Mouse (Mus musculus): Measurements from ENCODE around the gene Anln. TPM values are rescaled to one million over a fixed set of nuclear protein-coding genes. Genes with fewer than 3 reads are reported as not detected.
A peak's percentile ranks its signal among the peaks of the same experiment; 100 is the strongest.

Anln gene
- polyA plus RNA-seq, 1 experiment from 2014 or later: 40.9 TPM

- H3K27ac ChIP-seq (ENCODE audit: low read depth, low read length): no peak overlapping the region
- no peak overlapping the region for H3K4me3 ChIP-seq (ENCODE audit: low read depth, low read length)
- H3K36me3 ChIP-seq (ENCODE audit: control insufficient read depth, insufficient read depth, low read length): peaks cover 16% of the 10 kb centered on the region; the same call in 1 of the 2 replicates
- no peaks in the 10 kb centered on the region for H3K4me1 ChIP-seq (ENCODE audit: control insufficient read depth, insufficient read depth, low read length)
- ATAC-seq (ENCODE audit: low FRiP score): no peak
- no peak for DNase-seq (ENCODE audit: low spot score, missing footprints)
- no peak overlapping the region for H3K4me2 ChIP-seq
- H3K27me3 ChIP-seq (ENCODE audit: control insufficient read depth, insufficient read depth, low read length): no peaks in the 10 kb centered on the region
- no peak overlapping the region for H3K9ac ChIP-seq (ENCODE audit: low read length)
- WGBS: 95% methylated on average over 6 of the region's 6 CpGs
- H3K9me3 ChIP-seq (ENCODE audit: control insufficient read depth, low read length): no peaks in the 10 kb centered on the region
These were observed 28.1 kb downstream of the Anln start for GRCm38 (mm10) chr9:22360916-22361315.

- Histone ChIP-seq H3K27me3 (ENCODE audit: control insufficient read depth, insufficient read depth, low read length) (no peaks in the 10 kb centered on the region), H3K4me2 (no peak overlapping the region), H3K9me3 (ENCODE audit: control insufficient read depth, low read length) (no peaks in the 10 kb centered on the region), H3K27ac (ENCODE audit: low read depth, low read length) (no peak overlapping the region), H3K9ac (ENCODE audit: low read length) (no peak overlapping the region), H3K36me3 (ENCODE audit: control insufficient read depth, insufficient read depth, low read length) (peaks cover 19% of the 10 kb centered on the region; the same call in 1 of the 2 replicates), H3K4me1 (ENCODE audit: control insufficient read depth, insufficient read depth, low read length) (no peaks in the 10 kb centered on the region), H3K4me3 (ENCODE audit: low read depth, low read length) (no peak overlapping the region)
- WGBS: 88% methylated on average over 3 of the region's 3 CpGs
- no peak for ATAC-seq (ENCODE audit: low FRiP score)
- DNase-seq (ENCODE audit: low spot score, missing footprints): no peak
These were observed 33.1 kb downstream of the Anln start for GRCm38 (mm10) chr9:22355919-22356318.

- H3K4me2 ChIP-seq: no peak overlapping the region
- no peak for DNase-seq (ENCODE audit: low spot score, missing footprints)
- WGBS: 92% methylated on average over 5 of the region's 5 CpGs
These were observed 35.1 kb downstream of the Anln start for GRCm38 (mm10) chr9:22353901-22354300.

GRCm38 (mm10) chr9:22353465-22353864 is 35.5 kb downstream of the Anln start:
- no peak overlapping the region for H3K9ac ChIP-seq (ENCODE audit: low read length)
- no peak overlapping the region for H3K4me2 ChIP-seq
- H3K4me1 ChIP-seq (ENCODE audit: control insufficient read depth, insufficient read depth, low read length): no peaks in the 10 kb centered on the region
- H3K9me3 ChIP-seq (ENCODE audit: control insufficient read depth, low read length): no peaks in the 10 kb centered on the region
- WGBS: 89% methylated on average over 5 of the region's 5 CpGs
- no peak overlapping the region for H3K27ac ChIP-seq (ENCODE audit: low read depth, low read length)
- no peak overlapping the region for H3K4me3 ChIP-seq (ENCODE audit: low read depth, low read length)
- no peak for DNase-seq (ENCODE audit: low spot score, missing footprints)
- peaks cover 10% of the 10 kb centered on the region; the same call in 1 of the 2 replicates for H3K36me3 ChIP-seq (ENCODE audit: control insufficient read depth, insufficient read depth, low read length)
- H3K27me3 ChIP-seq (ENCODE audit: control insufficient read depth, insufficient read depth, low read length): no peaks in the 10 kb centered on the region
- ATAC-seq (ENCODE audit: low FRiP score): no peak

More at GRCm38 (mm10) chr9:22353901-22354300, 35.1 kb downstream of the Anln start:
- peaks cover 12% of the 10 kb centered on the region; the same call in 1 of the 2 replicates for H3K36me3 ChIP-seq (ENCODE audit: control insufficient read depth, insufficient read depth, low read length)
- no peaks in the 10 kb centered on the region for H3K9me3 ChIP-seq (ENCODE audit: control insufficient read depth, low read length)
- no peaks in the 10 kb centered on the region for H3K4me1 ChIP-seq (ENCODE audit: control insufficient read depth, insufficient read depth, low read length)
- H3K4me3 ChIP-seq (ENCODE audit: low read depth, low read length): no peak overlapping the region
- ATAC-seq (ENCODE audit: low FRiP score): no peak
- H3K27ac ChIP-seq (ENCODE audit: low read depth, low read length): no peak overlapping the region
- H3K27me3 ChIP-seq (ENCODE audit: control insufficient read depth, insufficient read depth, low read length): no peaks in the 10 kb centered on the region
- no peak overlapping the region for H3K9ac ChIP-seq (ENCODE audit: low read length)

GRCm38 (mm10) chr9:22340331-22340730 is 48.7 kb downstream of the Anln start:
- Histone ChIP-seq H3K4me3 (ENCODE audit: low read depth, low read length) (no peak overlapping the region), H3K9ac (ENCODE audit: low read length) (no peak overlapping the region), H3K4me2 (no peak overlapping the region), H3K36me3 (ENCODE audit: control insufficient read depth, insufficient read depth, low read length) (peaks cover 20% of the 10 kb centered on the region), H3K9me3 (ENCODE audit: control insufficient read depth, low read length) (no peaks in the 10 kb centered on the region), H3K4me1 (ENCODE audit: control insufficient read depth, insufficient read depth, low read length) (no peaks in the 10 kb centered on the region), H3K27ac (ENCODE audit: low read depth, low read length) (no peak overlapping the region), H3K27me3 (ENCODE audit: control insufficient read depth, insufficient read depth, low read length) (no peaks in the 10 kb centered on the region)
- 85% methylated on average over 1 of the region's 1 CpGs for WGBS
- ATAC-seq (ENCODE audit: low FRiP score) (no peak), DNase-seq (ENCODE audit: low spot score, missing footprints) (no peak)

- Histone ChIP-seq H3K4me3 (ENCODE audit: low read depth, low read length) (no peak overlapping the region), H3K27me3 (ENCODE audit: control insufficient read depth, insufficient read depth, low read length) (no peaks in the 10 kb centered on the region), H3K36me3 (ENCODE audit: control insufficient read depth, insufficient read depth, low read length) (peaks cover 38% of the 10 kb centered on the region), H3K4me1 (ENCODE audit: control insufficient read depth, insufficient read depth, low read length) (no peaks in the 10 kb centered on the region), H3K9me3 (ENCODE audit: control insufficient read depth, low read length) (no peaks in the 10 kb centered on the region), H3K9ac (ENCODE audit: low read length) (no peak overlapping the region), H3K4me2 (no peak overlapping the region), H3K27ac (ENCODE audit: low read depth, low read length) (no peak overlapping the region)
- DNase-seq (ENCODE audit: low spot score, missing footprints) (no peak), ATAC-seq (ENCODE audit: low FRiP score) (no peak)
- 98% methylated on average over 2 of the region's 2 CpGs for WGBS
These were observed 51.8 kb downstream of the Anln start for GRCm38 (mm10) chr9:22337217-22337616.

GRCm38 (mm10) chr9:22327475-22328387 is 61.3 kb downstream of the Anln start:
- H3K27ac ChIP-seq (ENCODE audit: low read depth, low read length): no peak overlapping the region
- H3K4me1 ChIP-seq (ENCODE audit: control insufficient read depth, insufficient read depth, low read length): peaks cover 7% of the 10 kb centered on the region; the same call in 1 of the 2 replicates
- peaks cover 4% of the 10 kb centered on the region; the same call in 1 of the 2 replicates for H3K36me3 ChIP-seq (ENCODE audit: control insufficient read depth, insufficient read depth, low read length)
- DNase-seq (ENCODE audit: low spot score, missing footprints) (peak; percentile 98), ATAC-seq (ENCODE audit: low FRiP score) (peak; percentile 95)
- peak overlapping the region; percentile 66 for H3K9ac ChIP-seq (ENCODE audit: low read length)
- H3K9me3 ChIP-seq (ENCODE audit: control insufficient read depth, low read length): no peaks in the 10 kb centered on the region
- no peaks in the 10 kb centered on the region for H3K27me3 ChIP-seq (ENCODE audit: control insufficient read depth, insufficient read depth, low read length)
- H3K4me3 ChIP-seq (ENCODE audit: low read depth, low read length): peak overlapping the region; percentile 44
- WGBS: under 1% methylated on average over 32 of the region's 32 CpGs
- H3K4me2 ChIP-seq: peak overlapping the region; percentile 76

- H3K27ac ChIP-seq (ENCODE audit: low read depth, low read length): no peak overlapping the region
- WGBS: 13% methylated on average over 9 of the region's 9 CpGs
- no peak for ATAC-seq (ENCODE audit: low FRiP score)
These were observed 61.9 kb downstream of the Anln start for GRCm38 (mm10) chr9:22327099-22327474.

GRCm38 (mm10) chr9:22324579-22324978 is 64.4 kb downstream of the Anln start:
- no peak for DNase-seq (ENCODE audit: low spot score, missing footprints)
- H3K4me3 ChIP-seq (ENCODE audit: low read depth, low read length): no peak overlapping the region
- H3K27ac ChIP-seq (ENCODE audit: low read depth, low read length): no peak overlapping the region
- H3K4me2 ChIP-seq: no peak overlapping the region
- H3K9ac ChIP-seq (ENCODE audit: low read length): no peak overlapping the region
- ATAC-seq (ENCODE audit: low FRiP score): no peak
- WGBS: 97% methylated on average over 1 of the region's 1 CpGs
- peaks cover 7% of the 10 kb centered on the region; the same call in 1 of the 2 replicates for H3K4me1 ChIP-seq (ENCODE audit: control insufficient read depth, insufficient read depth, low read length)
- no peaks in the 10 kb centered on the region for H3K9me3 ChIP-seq (ENCODE audit: control insufficient read depth, low read length)
- no peaks in the 10 kb centered on the region for H3K27me3 ChIP-seq (ENCODE audit: control insufficient read depth, insufficient read depth, low read length)
- no peaks in the 10 kb centered on the region for H3K36me3 ChIP-seq (ENCODE audit: control insufficient read depth, insufficient read depth, low read length)

More at GRCm38 (mm10) chr9:22327099-22327474, 61.9 kb downstream of the Anln start:
- H3K27me3 ChIP-seq (ENCODE audit: control insufficient read depth, insufficient read depth, low read length): no peaks in the 10 kb centered on the region
- no peak for DNase-seq (ENCODE audit: low spot score, missing footprints)
- H3K9me3 ChIP-seq (ENCODE audit: control insufficient read depth, low read length): no peaks in the 10 kb centered on the region
- H3K4me3 ChIP-seq (ENCODE audit: low read depth, low read length): peak overlapping the region; percentile 44; the same call in 1 of the 2 replicates
- H3K9ac ChIP-seq (ENCODE audit: low read length): peak overlapping the region; percentile 66
- H3K4me1 ChIP-seq (ENCODE audit: control insufficient read depth, insufficient read depth, low read length): peaks cover 7% of the 10 kb centered on the region; the same call in 1 of the 2 replicates
- H3K36me3 ChIP-seq (ENCODE audit: control insufficient read depth, insufficient read depth, low read length): no peaks in the 10 kb centered on the region
- peak overlapping the region; percentile 76 for H3K4me2 ChIP-seq
